Mouse (Mus musculus): ENCODE data around the gene Tceanc2.

The Tceanc2 gene

GRCm38 (mm10) chr4:107179561-107179960 is 645 bp upstream of the Tceanc2 start:
- no peak for DNase-seq (ENCODE audit: extremely low read depth, insufficient read length, low spot score)

GRCm38 (mm10) chr4:107178182-107178829 is 610 bp downstream of the Tceanc2 start, which contains the start of gene Tmem59:
TSS of gene Tmem59 (plus strand) at chr4:107178399.
- DNase-seq (ENCODE audit: extremely low read depth, insufficient read length, low spot score) = peak; percentile 96

DNA sequence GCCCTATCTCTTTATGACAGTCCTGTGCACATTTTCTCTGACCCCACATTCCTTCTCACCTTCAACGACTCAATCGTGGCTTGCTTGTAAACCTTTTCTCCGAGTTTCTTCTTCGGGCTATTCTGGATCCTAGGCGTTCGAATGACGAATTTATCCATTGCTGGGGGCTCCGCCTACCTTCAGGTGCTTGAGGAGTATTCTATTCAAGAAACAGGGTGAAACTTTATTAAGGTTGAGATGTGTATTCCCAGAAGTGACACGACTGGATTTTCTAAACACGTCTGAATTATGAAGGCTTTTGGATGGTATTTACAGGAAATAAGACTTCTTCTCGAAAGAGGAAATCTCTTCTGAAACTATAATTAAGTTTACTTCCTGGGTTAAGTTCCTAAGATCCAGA is 1.4 kb downstream of the Tceanc2 start:
- no peak for DNase-seq (ENCODE audit: extremely low read depth, insufficient read length, low spot score)

- DNase-seq (ENCODE audit: extremely low read depth, insufficient read length, low spot score) = no peak
These were observed 11.1 kb downstream of the Tceanc2 start for GRCm38 (mm10) chr4:107167798-107168197.

GRCm38 (mm10) chr4:107166700-107167099 is 12.2 kb downstream of the Tceanc2 start:
- DNase-seq (ENCODE audit: extremely low read depth, insufficient read length, low spot score) = no peak

- peak; percentile 15 for DNase-seq (ENCODE audit: extremely low read depth, insufficient read length, low spot score)
These were observed 14.9 kb downstream of the Tceanc2 start for GRCm38 (mm10) chr4:107163756-107164587.

- DNase-seq (ENCODE audit: extremely low read depth, insufficient read length, low spot score) = no peak
These were observed 15.6 kb downstream of the Tceanc2 start for GRCm38 (mm10) chr4:107163341-107163740.

- DNase-seq (ENCODE audit: extremely low read depth, insufficient read length, low spot score) = no peak
These were observed 18.7 kb downstream of the Tceanc2 start for GRCm38 (mm10) chr4:107160181-107160580.

- DNase-seq (ENCODE audit: extremely low read depth, insufficient read length, low spot score) = no peak
These were observed 19.6 kb downstream of the Tceanc2 start for GRCm38 (mm10) chr4:107159166-107159773.

GRCm38 (mm10) chr4:107156983-107157401 is 21.9 kb downstream of the Tceanc2 start:
- no peak for DNase-seq (ENCODE audit: extremely low read depth, insufficient read length, low spot score)

GRCm38 (mm10) chr4:107152571-107152970 is 26.3 kb downstream of the Tceanc2 start:
- DNase-seq (ENCODE audit: extremely low read depth, insufficient read length, low spot score) = no peak

DNA sequence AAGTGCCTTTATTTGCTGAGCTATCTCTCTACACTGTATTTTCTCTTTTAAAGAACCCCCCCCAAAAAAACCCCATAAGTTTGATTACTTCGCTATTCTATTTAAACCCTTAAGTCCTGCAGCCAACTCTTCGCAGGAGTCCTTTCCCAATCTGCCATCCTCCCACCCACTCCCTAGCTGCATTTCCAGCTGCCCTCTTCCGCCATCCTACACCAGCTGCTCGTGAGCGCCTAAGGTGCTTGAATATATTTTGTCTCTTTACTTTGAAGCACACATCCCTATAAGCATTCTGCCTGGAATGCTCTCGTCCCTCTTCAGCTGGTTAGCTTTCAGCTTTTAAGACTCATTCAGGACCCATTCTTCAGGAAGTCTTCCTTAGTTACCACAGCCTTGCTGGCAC is 27.9 kb downstream of the Tceanc2 start:
- DNase-seq (ENCODE audit: extremely low read depth, insufficient read length, low spot score) = no peak

GRCm38 (mm10) chr4:107143511-107143910 is 35.4 kb downstream of the Tceanc2 start:
- DNase-seq (ENCODE audit: extremely low read depth, insufficient read length, low spot score) = no peak

GRCm38 (mm10) chr4:107139836-107140631 is 38.9 kb downstream of the Tceanc2 start:
- DNase-seq (ENCODE audit: extremely low read depth, insufficient read length, low spot score) = no peak

GRCm38 (mm10) chr4:107138948-107139835 is 39.7 kb downstream of the Tceanc2 start:
- DNase-seq (ENCODE audit: extremely low read depth, insufficient read length, low spot score) = no peak

GRCm38 (mm10) chr4:107136531-107136930 is 42.4 kb downstream of the Tceanc2 start:
- no peak for DNase-seq (ENCODE audit: extremely low read depth, insufficient read length, low spot score)

DNA sequence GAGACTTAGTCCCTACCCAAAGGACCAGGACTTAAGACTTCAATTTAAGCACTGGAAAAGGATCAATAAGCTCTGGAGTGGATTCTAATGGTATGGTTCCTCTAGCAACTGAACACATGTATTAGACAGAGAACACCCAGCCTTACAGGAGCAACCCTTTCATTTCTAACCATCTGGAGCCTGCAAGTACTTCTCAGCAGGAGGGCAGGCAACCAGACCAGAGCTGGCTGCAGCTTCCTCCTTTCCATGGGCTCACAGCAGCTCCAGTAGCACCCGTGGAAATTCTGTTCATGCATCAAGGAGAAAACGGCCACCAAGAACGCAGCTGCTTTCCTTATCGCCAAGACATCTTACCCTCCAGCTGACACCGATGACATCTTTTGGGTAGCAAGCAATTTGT is 43.3 kb downstream of the Tceanc2 start:
- DNase-seq (ENCODE audit: extremely low read depth, insufficient read length, low spot score) = no peak

GRCm38 (mm10) chr4:107134891-107135290 is 44.0 kb downstream of the Tceanc2 start:
- no peak for DNase-seq (ENCODE audit: extremely low read depth, insufficient read length, low spot score)

DNA sequence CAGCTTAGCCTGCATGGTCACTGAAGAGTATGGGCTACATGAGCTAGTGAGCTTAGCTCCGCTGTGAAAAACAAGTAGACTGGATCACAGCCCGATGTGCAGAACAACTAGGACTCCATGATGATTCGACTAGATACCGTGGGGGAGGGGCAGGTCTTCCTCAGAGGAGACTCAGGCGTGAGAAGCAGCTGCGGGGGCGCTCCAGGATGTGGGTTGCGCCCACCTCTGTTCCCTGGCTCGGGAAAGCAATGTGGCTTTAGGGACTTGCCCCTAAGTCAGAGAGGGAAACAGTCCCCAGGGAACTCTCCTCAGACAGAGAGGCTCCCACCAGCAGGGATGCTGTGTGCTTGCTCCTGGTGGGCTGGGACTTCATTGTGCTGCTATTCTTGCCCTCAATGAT is 48.4 kb downstream of the Tceanc2 start:
- DNase-seq (ENCODE audit: extremely low read depth, insufficient read length, low spot score) = no peak

DNA sequence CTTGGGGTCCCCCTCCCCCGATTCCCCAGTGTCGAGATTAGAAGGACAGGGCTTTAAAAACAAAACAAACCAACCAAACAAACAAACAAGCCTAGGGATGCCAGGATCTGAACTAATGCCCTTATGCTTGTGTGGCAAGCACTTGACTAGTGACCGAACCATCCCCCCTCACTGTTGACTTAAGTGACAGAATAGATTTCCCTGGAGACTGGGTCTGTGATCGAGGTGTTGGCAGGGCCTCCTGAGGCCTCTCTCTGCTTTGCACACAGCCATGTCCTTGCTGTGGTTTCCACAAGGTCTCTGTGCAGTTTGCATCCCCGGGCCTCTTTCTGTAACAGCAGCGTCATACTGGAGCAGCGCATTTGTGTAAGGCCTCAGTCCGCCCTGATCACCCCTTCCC is 49.5 kb downstream of the Tceanc2 start:
- DNase-seq (ENCODE audit: extremely low read depth, insufficient read length, low spot score) = no peak

Data from 3134 (cell line).